Mouse (Mus musculus) left cerebral cortex, adult 2 months (tissue): ENCODE measurements around the gene Tecpr1. TPM values are rescaled to one million over a fixed set of nuclear protein-coding genes. Genes with fewer than 3 reads are reported as not detected.
A peak's percentile ranks its signal among the peaks of the same experiment; 100 is the strongest.

Experiments used
- DNase-seq, 2 experiments: peaks; one replicate each; pipeline ENCODE4 v3.0.0; 2021 to 2022; ENCODE audit warnings: low spot score in 2 of 2, mixed read lengths in 1 of 2; ENCODE audit errors: extremely low spot score in 1 of 2
- H3K27ac ChIP-seq: fragments of 200-600 bp; 2 replicates; pipeline ENCODE4 v1.8.1; 2022
- H3K4me3 ChIP-seq: fragments of 200-600 bp; 2 replicates; pipeline ENCODE4 v1.8.1; 2022
- CTCF ChIP-seq: fragments of 200-600 bp; IDR thresholded peaks from 2 replicates; pipeline ENCODE4 v1.8.1; 2022; ENCODE audit warnings: antibody characterized with exemption, mild to moderate bottlenecking, moderate library complexity
- intact Hi-C: fragments of 180-260 bp; cut with DNase I; formaldehyde crosslinking; loops from one replicate; pipeline ENCODE4 v1.15.1; 2025
- long read RNA-seq, 2 experiments: library from polyadenylated mRNA; stranded (forward); transcript quantifications; one replicate each; pipeline ENCODE4 v2.0.0; 2021; ENCODE audit warnings: borderline mapping rate in 2 of 2
- total RNA-seq, 2 experiments: library from RNA; stranded (reverse); gene quantifications; 2 replicates each; pipeline ENCODE4 v1.2.3; 2021

Tecpr1 gene
- 100 to 1,000 TPM in 1 of 2 experiments, 10 to 100 TPM in 1; 95.3 to 103 TPM for total RNA-seq
- long read RNA-seq, experiment 1, full-length matches to known transcripts = 186 of 232 reads
- long read RNA-seq, experiment 1, partial matches to known transcripts = 23 of 232 reads
- long read RNA-seq, experiment 1, other reads (novel, unspliced or antisense) = 23 of 232 reads
- long read RNA-seq, experiment 2, full-length matches to known transcripts = 144 of 187 reads
- long read RNA-seq, experiment 2, partial matches to known transcripts = 29 of 187 reads
- long read RNA-seq, experiment 2, other reads (novel, unspliced or antisense) = 14 of 187 reads

GRCm38 (mm10) chr5:144223503-144223862 lies at the start of gene Tecpr1:
TSS of gene Tecpr1 (minus strand) at chr5:144223615.
- intact Hi-C loops = loop anchor here (5.0 kb wide), 1 partner anchor 34 kb away; no protein-coding TSS in a partner anchor
- TF ChIP-seq CTCF = no peak; the same call in 1 of the 2 replicates
- peak within 1 kb of the TSS; percentile 95 for H3K27ac ChIP-seq
- H3K4me3 ChIP-seq = peak within 1 kb of the TSS; percentile 85
- DNase-seq = peak; percentile 94 to 96

DNA sequence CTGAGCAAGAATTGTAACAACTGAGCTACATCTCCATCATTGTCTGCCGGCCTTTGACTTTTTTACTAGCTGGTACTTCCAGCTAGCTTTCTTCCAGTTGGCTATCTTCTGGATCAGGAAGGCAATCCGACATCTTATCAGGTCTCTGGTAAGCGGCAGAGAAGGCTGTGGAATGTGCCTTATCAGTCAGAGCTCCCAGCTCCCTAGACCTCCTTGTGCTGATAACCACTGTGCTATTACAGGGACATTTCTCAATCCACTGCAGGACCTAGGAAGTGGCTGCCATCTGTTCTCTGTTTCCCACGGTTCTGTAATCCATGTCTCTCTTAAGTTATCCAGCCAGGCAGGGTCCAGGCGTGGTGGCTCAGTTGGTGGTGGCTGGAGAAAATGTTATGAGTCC lies 48.4 kb upstream of the Tecpr1 start:
- no peak for DNase-seq
- H3K4me3 ChIP-seq = no peak overlapping the region
- no peak for TF ChIP-seq CTCF
- no peak overlapping the region for H3K27ac ChIP-seq
- intact Hi-C loops = no loop called here

DNA sequence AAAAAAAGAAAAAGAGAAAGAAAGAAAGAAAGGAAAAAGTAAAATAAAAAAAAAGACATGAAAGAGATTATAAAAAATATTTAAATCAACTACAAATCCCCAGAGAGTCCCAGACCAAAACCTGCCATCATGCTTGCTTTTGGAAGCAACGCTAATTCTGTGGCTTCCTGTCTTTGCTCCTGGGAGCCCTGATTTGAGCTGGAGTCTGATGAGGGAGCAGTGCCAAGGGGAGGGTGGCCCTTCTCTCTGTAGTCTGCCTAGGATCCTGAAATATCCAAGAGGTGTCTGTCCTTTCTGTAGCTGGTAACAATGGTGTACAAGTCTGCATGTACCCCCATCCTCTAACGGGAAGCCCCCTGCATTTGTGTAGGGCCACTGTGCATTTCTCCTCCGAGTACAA lies 47.7 kb upstream of the Tecpr1 start:
- intact Hi-C loops = no loop called here
- TF ChIP-seq CTCF = no peak
- Histone ChIP-seq H3K4me3 (no peak overlapping the region), H3K27ac (no peak overlapping the region)
- no peak for DNase-seq

- H3K27ac ChIP-seq = no peak overlapping the region
- no peak for TF ChIP-seq CTCF
- DNase-seq = no peak
- intact Hi-C loops = no loop called here
- no peak overlapping the region for H3K4me3 ChIP-seq
Measured at GRCm38 (mm10) chr5:144270420-144270819, 47.0 kb upstream of the Tecpr1 start.

DNA sequence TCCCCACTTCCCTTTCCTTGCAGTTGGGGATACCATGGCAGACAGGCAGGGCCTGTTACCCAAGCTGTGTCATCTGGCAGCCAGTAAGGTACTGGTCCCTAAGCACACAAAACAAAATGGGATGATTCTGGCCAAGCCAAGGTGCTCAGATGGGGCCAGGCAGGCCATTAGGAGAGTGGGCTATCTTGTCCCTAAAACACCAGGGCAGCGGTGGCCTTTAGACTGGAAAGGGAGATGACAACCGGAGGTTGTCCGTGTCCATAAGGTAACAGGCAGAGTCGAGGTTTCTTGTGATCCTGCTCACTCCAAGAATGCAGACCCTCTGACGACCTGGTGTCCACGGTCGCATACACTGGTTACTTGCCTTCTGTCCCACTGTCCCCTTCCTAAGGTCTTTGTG lies 46.5 kb upstream of the Tecpr1 start:
- no peak overlapping the region for H3K4me3 ChIP-seq
- DNase-seq = no peak
- no peak overlapping the region for H3K27ac ChIP-seq
- TF ChIP-seq CTCF = no peak
- intact Hi-C loops = no loop called here

GRCm38 (mm10) chr5:144267535-144268241 lies 44.3 kb upstream of the Tecpr1 start:
- peak; percentile 51 for TF ChIP-seq CTCF
- DNase-seq = no peak
- intact Hi-C loops = no loop called here

GRCm38 (mm10) chr5:144263496-144263895 lies 40.1 kb upstream of the Tecpr1 start:
- H3K27ac ChIP-seq = no peak overlapping the region
- no peak for TF ChIP-seq CTCF
- DNase-seq = no peak
- intact Hi-C loops = no loop called here
- no peak overlapping the region for H3K4me3 ChIP-seq

More at GRCm38 (mm10) chr5:144267535-144268241, 44.3 kb upstream of the Tecpr1 start:
- H3K27ac ChIP-seq = no peak overlapping the region
- H3K4me3 ChIP-seq = no peak overlapping the region

DNA sequence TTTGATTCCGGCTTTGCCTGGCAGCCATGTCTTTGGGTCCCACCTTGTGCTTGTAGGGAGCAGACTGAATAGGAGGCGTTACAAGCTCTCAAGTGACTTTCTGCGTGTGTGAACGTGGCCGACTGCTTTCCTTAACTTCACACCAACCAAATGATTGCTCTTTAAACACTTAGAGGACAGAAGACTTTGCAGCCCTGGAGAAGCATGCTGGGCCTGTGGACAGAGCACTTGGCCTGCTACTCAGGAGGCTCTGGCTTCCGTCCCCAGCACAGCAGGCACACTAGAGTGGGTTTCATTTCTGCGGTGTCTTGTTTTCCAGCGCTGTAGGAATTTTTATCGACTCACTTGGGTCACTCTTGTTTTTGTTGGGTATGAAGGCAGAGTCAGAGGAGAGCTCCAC lies 39.7 kb upstream of the Tecpr1 start:
- H3K4me3 ChIP-seq = no peak overlapping the region
- TF ChIP-seq CTCF = no peak
- no peak for DNase-seq
- no peak overlapping the region for H3K27ac ChIP-seq
- intact Hi-C loops = no loop called here

DNA sequence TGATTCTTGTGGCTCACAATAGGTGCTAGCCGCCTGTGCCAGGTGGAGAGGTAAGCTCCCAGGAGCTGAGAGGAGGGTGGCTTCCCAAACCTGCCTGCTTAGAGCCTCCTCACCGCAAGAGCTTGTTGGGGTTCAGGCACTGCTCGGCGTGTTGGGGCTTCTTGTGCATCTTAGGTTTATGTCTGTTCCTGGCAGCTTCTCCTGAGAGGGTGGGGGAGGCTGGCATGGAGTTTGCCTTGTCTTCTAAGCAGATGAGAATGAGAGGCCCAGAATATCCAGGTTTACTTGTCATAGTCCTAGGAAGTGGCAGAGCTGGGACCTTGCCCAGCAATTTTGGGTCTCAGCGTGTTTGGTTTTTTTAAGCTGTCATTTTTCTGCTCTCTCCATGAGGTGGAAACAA lies 38.4 kb upstream of the Tecpr1 start:
- Histone ChIP-seq H3K4me3 (no peak overlapping the region), H3K27ac (no peak overlapping the region)
- intact Hi-C loops = no loop called here
- DNase-seq = no peak
- no peak for TF ChIP-seq CTCF

DNA sequence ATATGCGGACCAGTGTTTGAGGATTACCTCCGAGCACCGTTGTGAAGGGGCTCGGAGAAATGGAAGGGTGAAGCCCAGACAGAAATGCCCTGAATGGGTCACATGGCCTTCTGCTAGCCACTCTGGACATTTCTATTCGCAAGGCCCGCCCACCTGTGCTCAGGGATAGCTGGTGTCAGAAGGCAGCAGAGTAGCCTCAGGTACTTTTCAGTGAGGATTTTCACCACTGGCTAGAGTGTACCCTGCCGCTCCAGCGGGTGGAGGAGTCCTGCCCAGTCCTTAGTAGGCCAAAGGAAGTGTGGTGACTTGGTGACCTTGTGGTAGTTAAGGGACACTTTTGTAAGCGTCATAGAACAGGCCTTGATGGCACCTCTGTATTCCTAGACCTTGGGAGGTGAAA lies 37.9 kb upstream of the Tecpr1 start:
- no peak overlapping the region for H3K27ac ChIP-seq
- intact Hi-C loops = no loop called here
- no peak for DNase-seq
- TF ChIP-seq CTCF = no peak
- no peak overlapping the region for H3K4me3 ChIP-seq

GRCm38 (mm10) chr5:144260464-144260863 lies 37.0 kb upstream of the Tecpr1 start:
- no peak for DNase-seq
- no peak for TF ChIP-seq CTCF
- no peak overlapping the region for H3K27ac ChIP-seq
- no peak overlapping the region for H3K4me3 ChIP-seq
- intact Hi-C loops = no loop called here

GRCm38 (mm10) chr5:144259228-144259627 lies 35.8 kb upstream of the Tecpr1 start:
- Histone ChIP-seq H3K27ac (no peak overlapping the region), H3K4me3 (peak overlapping the region; percentile 44; the same call in 1 of the 2 replicates)
- DNase-seq = no peak
- intact Hi-C loops = loop anchor here (5.0 kb wide), 1 partner anchor 37 kb away; the partner anchor contains the start of gene Tecpr1
- no peak for TF ChIP-seq CTCF
